Mouse (Mus musculus) thymus, postnatal 14 days (tissue): ENCODE measurements around the gene Sfta2.

Experiments used
- DNase-seq: peaks from one replicate; pipeline ENCODE4 v3.0.0; 2021

The Sfta2 gene

GRCm38 (mm10) chr17:35594456-35594855, 6.9 kb upstream of the Sfta2 start:
- no peak for DNase-seq

- DNase-seq, result no peak
Observed at GRCm38 (mm10) chr17:35597399-35597798, 4.0 kb upstream of the Sfta2 start.

- DNase-seq, result no peak
Observed at GRCm38 (mm10) chr17:35601736-35602354, 496 bp downstream of the Sfta2 start.

GRCm38 (mm10) chr17:35617127-35617526, 15.8 kb downstream of the Sfta2 start:
- DNase-seq, result no peak

GRCm38 (mm10) chr17:35626537-35626936, 25.2 kb downstream of the Sfta2 start, which contains the start of gene Gm9573:
Gene Gm9573 (minus strand): TSS chr17:35626637.
- DNase-seq, result no peak

- peak; percentile 44 for DNase-seq
Observed at GRCm38 (mm10) chr17:35633992-35634391, 32.6 kb downstream of the Sfta2 start.

GRCm38 (mm10) chr17:35635202-35635601, 33.9 kb downstream of the Sfta2 start:
- no peak for DNase-seq

GRCm38 (mm10) chr17:35635699-35636111, 34.4 kb downstream of the Sfta2 start:
- DNase-seq, result peak; percentile 76

GRCm38 (mm10) chr17:35636363-35636762, 35.0 kb downstream of the Sfta2 start:
- peak; percentile 41 for DNase-seq

GRCm38 (mm10) chr17:35638475-35639190, 37.3 kb downstream of the Sfta2 start:
- peak; percentile 70 for DNase-seq

GRCm38 (mm10) chr17:35639352-35639751, 38.0 kb downstream of the Sfta2 start:
- no peak for DNase-seq

GRCm38 (mm10) chr17:35643609-35644236, 42.4 kb downstream of the Sfta2 start, which contains the start of gene Mucl3:
Gene Mucl3 (minus strand): TSS chr17:35643695.
- no peak for DNase-seq

- DNase-seq, result no peak
Observed at GRCm38 (mm10) chr17:35649429-35649828, 48.1 kb downstream of the Sfta2 start.

- DNase-seq, result no peak
Observed at GRCm38 (mm10) chr17:35653086-35653485, 51.7 kb downstream of the Sfta2 start.

GRCm38 (mm10) chr17:35665957-35666515, 64.7 kb downstream of the Sfta2 start:
- DNase-seq, result peak; percentile 71

GRCm38 (mm10) chr17:35666851-35667256, 65.5 kb downstream of the Sfta2 start:
- peak; percentile 63 for DNase-seq

- DNase-seq, result peak; percentile 98
Observed at GRCm38 (mm10) chr17:35667334-35668065, 66.2 kb downstream of the Sfta2 start, which contains the start of gene Vars2. Gene Vars2 (minus strand): TSS chr17:35667592.

- DNase-seq, result peak; percentile 75
Observed at GRCm38 (mm10) chr17:35669731-35670130, 68.4 kb downstream of the Sfta2 start.

GRCm38 (mm10) chr17:35671846-35672245, 70.5 kb downstream of the Sfta2 start:
- DNase-seq, result peak; percentile 87

GRCm38 (mm10) chr17:35672527-35672926, 71.2 kb downstream of the Sfta2 start:
- DNase-seq, result peak; percentile 29

GRCm38 (mm10) chr17:35673416-35674035, 72.2 kb downstream of the Sfta2 start, which contains the start of gene Gtf2h4:
Gene Gtf2h4 (minus strand): TSS chr17:35673739.
- peak; percentile 94 for DNase-seq

GRCm38 (mm10) chr17:35680591-35680990, 79.2 kb downstream of the Sfta2 start:
- no peak for DNase-seq
